Mouse (Mus musculus): ENCODE measurements at regions not wholly inside any gene's neighbourhood (a gene's known extent, or its start where the extent isn't known, plus 50 kb on each side); places are given as distances from the start of the nearest gene placed in this dataset.

GRCm38 (mm10) chr11:112098161-112098560, 683.9 kb upstream of the Sox9 start:
- Histone ChIP-seq H3K9me3 (replicated peaks) (no peaks in the 10 kb centered on the region), H3K27me3 (replicated peaks) (no peaks in the 10 kb centered on the region), H3K27ac (replicated peaks) (no peak overlapping the region), H3K4me3 (replicated peaks) (no peak overlapping the region), H3K4me2 (no peak overlapping the region), H3K4me1 (no peaks in the 10 kb centered on the region), H3K36me3 (no peaks in the 10 kb centered on the region), H3K9ac (replicated peaks) (no peak overlapping the region)
- ATAC-seq (ENCODE audit: low FRiP score), result no peak
- WGBS, result 70% methylated on average over 1 of the region's 1 CpGs

- ATAC-seq (ENCODE audit: low FRiP score), result no peak
- H3K36me3 ChIP-seq, result no peaks in the 10 kb centered on the region
These were observed 678.8 kb upstream of the Sox9 start for GRCm38 (mm10) chr11:112103252-112103651.

GRCm38 (mm10) chr11:112106891-112107290, 675.1 kb upstream of the Sox9 start:
- WGBS, result 58% methylated on average over 4 of the region's 4 CpGs
- Histone ChIP-seq H3K4me3 (replicated peaks) (no peak overlapping the region), H3K36me3 (no peaks in the 10 kb centered on the region), H3K9me3 (replicated peaks) (no peaks in the 10 kb centered on the region), H3K27ac (replicated peaks) (no peak overlapping the region), H3K4me2 (no peak overlapping the region), H3K4me1 (0 out of 2 replicates have a peak, but pooled peaks cover 2% of the 10 kb centered on the region), H3K27me3 (replicated peaks) (no peaks in the 10 kb centered on the region), H3K9ac (replicated peaks) (no peak overlapping the region)
- no peak for ATAC-seq (ENCODE audit: low FRiP score)

More at GRCm38 (mm10) chr11:112103252-112103651, 678.8 kb upstream of the Sox9 start:
- H3K27me3 ChIP-seq (replicated peaks), result no peaks in the 10 kb centered on the region
- WGBS, result 61% methylated on average over 2 of the region's 2 CpGs
- H3K27ac ChIP-seq (replicated peaks), result no peak overlapping the region
- no peaks in the 10 kb centered on the region for H3K9me3 ChIP-seq (replicated peaks)
- H3K4me2 ChIP-seq, result no peak overlapping the region
- no peak overlapping the region for H3K4me3 ChIP-seq (replicated peaks)
- H3K4me1 ChIP-seq, result 0 out of 2 replicates have a peak, but pooled peaks cover 2% of the 10 kb centered on the region
- H3K9ac ChIP-seq (replicated peaks), result no peak overlapping the region

- no peak for ATAC-seq (ENCODE audit: low FRiP score)
- WGBS, result 64% methylated on average over 7 of the region's 7 CpGs
- H3K4me1 ChIP-seq, result 0 out of 2 replicates have a peak, but pooled peaks cover 2% of the 10 kb centered on the region
- H3K9me3 ChIP-seq (replicated peaks), result no peaks in the 10 kb centered on the region
- H3K4me3 ChIP-seq (replicated peaks), result no peak overlapping the region
- H3K27me3 ChIP-seq (replicated peaks), result no peaks in the 10 kb centered on the region
- no peak overlapping the region for H3K27ac ChIP-seq (replicated peaks)
- no peak overlapping the region for H3K4me2 ChIP-seq
- H3K9ac ChIP-seq (replicated peaks), result no peak overlapping the region
- H3K36me3 ChIP-seq, result no peaks in the 10 kb centered on the region
These were observed 674.7 kb upstream of the Sox9 start for GRCm38 (mm10) chr11:112107314-112107713.

GRCm38 (mm10) chr11:112121026-112121425, 661.0 kb upstream of the Sox9 start:
- no peaks in the 10 kb centered on the region for H3K36me3 ChIP-seq
- H3K4me3 ChIP-seq (replicated peaks), result no peak overlapping the region
- H3K9ac ChIP-seq (replicated peaks), result no peak overlapping the region
- no peaks in the 10 kb centered on the region for H3K9me3 ChIP-seq (replicated peaks)
- H3K4me1 ChIP-seq, result no peaks in the 10 kb centered on the region
- H3K27ac ChIP-seq (replicated peaks), result no peak overlapping the region
- no peaks in the 10 kb centered on the region for H3K27me3 ChIP-seq (replicated peaks)
- no peak for ATAC-seq (ENCODE audit: low FRiP score)
- no peak overlapping the region for H3K4me2 ChIP-seq
- WGBS, result 95% methylated on average over 6 of the region's 6 CpGs

- H3K27me3 ChIP-seq (replicated peaks), result no peaks in the 10 kb centered on the region
- no peak for ATAC-seq (ENCODE audit: low FRiP score)
- 75% methylated on average over 5 of the region's 5 CpGs for WGBS
- no peak overlapping the region for H3K27ac ChIP-seq (replicated peaks)
- no peak overlapping the region for H3K9ac ChIP-seq (replicated peaks)
- H3K36me3 ChIP-seq, result no peaks in the 10 kb centered on the region
- no peaks in the 10 kb centered on the region for H3K4me1 ChIP-seq
- no peaks in the 10 kb centered on the region for H3K9me3 ChIP-seq (replicated peaks)
- H3K4me2 ChIP-seq, result no peak overlapping the region
- H3K4me3 ChIP-seq (replicated peaks), result no peak overlapping the region
These were observed 660.2 kb upstream of the Sox9 start for GRCm38 (mm10) chr11:112121831-112122230.

GRCm38 (mm10) chr11:112125249-112125933, 656.6 kb upstream of the Sox9 start:
- Histone ChIP-seq H3K9ac (replicated peaks) (no peak overlapping the region), H3K4me3 (replicated peaks) (no peak overlapping the region), H3K9me3 (replicated peaks) (no peaks in the 10 kb centered on the region), H3K27me3 (replicated peaks) (no peaks in the 10 kb centered on the region), H3K36me3 (no peaks in the 10 kb centered on the region), H3K4me1 (no peaks in the 10 kb centered on the region), H3K4me2 (no peak overlapping the region), H3K27ac (replicated peaks) (no peak overlapping the region)
- no peak for ATAC-seq (ENCODE audit: low FRiP score)
- WGBS, result 76% methylated on average over 12 of the region's 12 CpGs

- Histone ChIP-seq H3K4me3 (replicated peaks) (no peak overlapping the region), H3K9me3 (replicated peaks) (no peaks in the 10 kb centered on the region), H3K27ac (replicated peaks) (no peak overlapping the region), H3K4me2 (no peak overlapping the region), H3K36me3 (no peaks in the 10 kb centered on the region), H3K27me3 (replicated peaks) (no peaks in the 10 kb centered on the region), H3K9ac (replicated peaks) (no peak overlapping the region), H3K4me1 (no peaks in the 10 kb centered on the region)
- ATAC-seq (ENCODE audit: low FRiP score), result no peak
- 89% methylated on average over 4 of the region's 4 CpGs for WGBS
These were observed 651.9 kb upstream of the Sox9 start for GRCm38 (mm10) chr11:112130090-112130489.

GRCm38 (mm10) chr11:112137401-112138020, 644.5 kb upstream of the Sox9 start:
- ATAC-seq (ENCODE audit: low FRiP score), result no peak
- Histone ChIP-seq H3K36me3 (no peaks in the 10 kb centered on the region), H3K9me3 (replicated peaks) (no peaks in the 10 kb centered on the region), H3K9ac (replicated peaks) (no peak overlapping the region), H3K27ac (replicated peaks) (no peak overlapping the region), H3K4me1 (peaks cover 15% of the 10 kb centered on the region), H3K4me2 (peak overlapping the region; percentile 20), H3K27me3 (replicated peaks) (0 out of 2 replicates have a peak, but pooled peaks cover 2% of the 10 kb centered on the region), H3K4me3 (replicated peaks) (no peak overlapping the region)
- 5% methylated on average over 8 of the region's 8 CpGs for WGBS

- no peak overlapping the region for H3K27ac ChIP-seq (replicated peaks)
- H3K4me1 ChIP-seq, result peaks cover 15% of the 10 kb centered on the region
- 0 out of 2 replicates have a peak, but pooled peaks cover 2% of the 10 kb centered on the region for H3K27me3 ChIP-seq (replicated peaks)
- 66% methylated on average over 9 of the region's 9 CpGs for WGBS
- no peak overlapping the region for H3K9ac ChIP-seq (replicated peaks)
- ATAC-seq (ENCODE audit: low FRiP score), result no peak
- H3K4me2 ChIP-seq, result no peak overlapping the region
- H3K9me3 ChIP-seq (replicated peaks), result no peaks in the 10 kb centered on the region
- H3K4me3 ChIP-seq (replicated peaks), result no peak overlapping the region
- no peaks in the 10 kb centered on the region for H3K36me3 ChIP-seq
These were observed 642.0 kb upstream of the Sox9 start for GRCm38 (mm10) chr11:112140058-112140457.

- no peak for ATAC-seq (ENCODE audit: low FRiP score)
- Histone ChIP-seq H3K9me3 (replicated peaks) (no peaks in the 10 kb centered on the region), H3K36me3 (no peaks in the 10 kb centered on the region), H3K27me3 (replicated peaks) (0 out of 2 replicates have a peak, but pooled peaks cover 2% of the 10 kb centered on the region), H3K9ac (replicated peaks) (no peak overlapping the region), H3K4me1 (peaks cover 15% of the 10 kb centered on the region), H3K4me3 (replicated peaks) (no peak overlapping the region), H3K4me2 (no peak overlapping the region), H3K27ac (replicated peaks) (no peak overlapping the region)
- WGBS, result 55% methylated on average over 4 of the region's 4 CpGs
These were observed 641.5 kb upstream of the Sox9 start for GRCm38 (mm10) chr11:112140495-112140894.

- no peak for ATAC-seq (ENCODE audit: low FRiP score)
- H3K4me2 ChIP-seq, result no peak overlapping the region
These were observed 641.1 kb upstream of the Sox9 start for GRCm38 (mm10) chr11:112140912-112141311.

More at GRCm38 (mm10) chr11:112140912-112141311, 641.1 kb upstream of the Sox9 start:
- Histone ChIP-seq H3K4me1 (peaks cover 15% of the 10 kb centered on the region), H3K27ac (replicated peaks) (no peak overlapping the region), H3K4me3 (replicated peaks) (no peak overlapping the region), H3K9ac (replicated peaks) (no peak overlapping the region), H3K9me3 (replicated peaks) (no peaks in the 10 kb centered on the region), H3K27me3 (replicated peaks) (0 out of 2 replicates have a peak, but pooled peaks cover 2% of the 10 kb centered on the region), H3K36me3 (no peaks in the 10 kb centered on the region)
- WGBS, result 39% methylated on average over 9 of the region's 9 CpGs

All from neural tube, embryonic 15.5 days (tissue).